Mouse (Mus musculus) midbrain, embryonic 14.5 days (tissue): ENCODE data around the gene Fam178b. TPM values are rescaled to one million over a fixed set of nuclear protein-coding genes. Genes with fewer than 3 reads are reported as not detected.

Experiments used
- ATAC-seq: fragments of 200-750 bp; cut with Nextera tagmentation; 2 replicates; pipeline ENCODE4 v1.8.0; 2017; ENCODE audit warnings: moderate number of reproducible peaks, moderate library complexity; ENCODE audit not compliant: low FRiP score, low TSS enrichment
- DNase-seq: peaks from one replicate; pipeline ENCODE4 v3.0.0-alpha.2; 2015
- H3K27ac ChIP-seq: fragments of 300-500 bp; sonication (generic); replicated peaks from 2 replicates; pipeline ENCODE4 v1.5.1; 2014; ENCODE audit warnings: mild to moderate bottlenecking, low read depth, low read length, moderate library complexity
- H3K27me3 ChIP-seq: fragments of 300-500 bp; sonication (generic); 2 replicates; pipeline ENCODE4 v1.6.1; 2014; ENCODE audit warnings: low read length, control low read depth, mixed read lengths; ENCODE audit not compliant: control insufficient read depth, insufficient read depth
- H3K36me3 ChIP-seq: fragments of 300-500 bp; sonication (generic); 2 replicates; pipeline ENCODE4 v1.6.1; 2014; ENCODE audit warnings: low read length, control low read depth; ENCODE audit not compliant: control insufficient read depth, insufficient read depth
- H3K4me1 ChIP-seq: fragments of 300-500 bp; sonication (generic); 2 replicates; pipeline ENCODE4 v1.6.1; 2014; ENCODE audit warnings: mild to moderate bottlenecking, antibody characterized with exemption, low read length, control low read depth; ENCODE audit not compliant: control insufficient read depth, insufficient read depth
- H3K4me2 ChIP-seq: fragments of 300-500 bp; sonication (generic); 2 replicates; pipeline ENCODE4 v1.6.1; 2014; ENCODE audit warnings: mild to moderate bottlenecking, low read length, moderate library complexity
- H3K4me3 ChIP-seq: fragments of 300-500 bp; sonication (generic); replicated peaks from 2 replicates; pipeline ENCODE4 v1.5.1; 2014; ENCODE audit warnings: low read depth, low read length
- H3K9ac ChIP-seq: fragments of 300-500 bp; sonication (generic); replicated peaks from 2 replicates; pipeline ENCODE4 v1.6.1; 2014; ENCODE audit warnings: mild to moderate bottlenecking, low read length, moderate library complexity
- H3K9me3 ChIP-seq: fragments of 300-500 bp; sonication (generic); 2 replicates; pipeline ENCODE4 v1.6.1; 2016; ENCODE audit warnings: low read length, control low read depth, mixed read lengths; ENCODE audit not compliant: control insufficient read depth
- WGBS: fragments of 180-500 bp; shearing (Covaris S2); extraction: QIAGEN DNeasy Blood & Tissue Kit; methylation state at CpG from one replicate; pipeline ENCODE4 v1.1.7; 2014; 5-methylcytosine and 5-hydroxymethylcytosine counted together
- polyA plus RNA-seq: library from polyadenylated mRNA; unstranded; fragments of >200 nt; fragmentation: Nextera tagmentation; extraction: Ambion mirVana; gene quantifications from 2 replicates; pipeline ENCODE4 v1.2.1, GENCODE M21; 2014

The Fam178b gene
- 0.29 TPM in 1 of 2 replicates, not detected in the other for polyA plus RNA-seq

DNA sequence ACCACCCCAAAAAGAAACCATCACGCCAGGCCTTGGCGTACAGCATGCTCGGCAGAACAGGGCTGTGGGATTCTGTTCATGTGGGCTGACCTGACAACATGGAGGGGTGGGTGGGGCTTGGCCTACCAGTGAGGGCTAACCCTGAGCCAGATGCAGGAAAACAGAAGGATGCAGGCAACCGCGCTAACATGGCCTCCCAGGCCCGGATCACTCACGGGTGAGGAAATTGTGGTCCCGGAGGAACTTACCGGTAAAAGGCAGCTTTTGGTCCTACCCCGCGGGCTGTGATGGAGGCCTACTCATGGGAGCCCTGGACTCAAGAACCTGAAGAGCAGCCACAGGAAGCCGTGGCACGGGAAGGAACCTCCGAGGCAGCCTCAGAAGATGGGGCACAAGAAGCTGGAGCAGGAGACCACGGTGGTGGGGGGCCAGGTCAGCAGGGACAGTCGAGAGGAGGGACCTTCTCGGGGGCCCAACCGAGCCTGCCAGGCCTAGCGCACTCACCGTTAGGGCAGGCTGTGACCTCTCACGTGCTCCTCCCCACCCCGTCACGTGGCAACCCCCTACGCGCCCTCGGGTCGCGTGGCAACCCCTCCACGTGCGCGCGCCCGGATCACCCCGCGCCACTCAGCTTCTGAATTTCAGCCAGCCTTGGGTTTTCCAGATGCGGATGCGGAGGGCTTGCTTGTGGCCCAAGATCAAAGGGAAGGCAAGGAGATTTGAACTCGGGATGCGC, at the start of gene Fam178b:
Gene Fam178b, minus strand, starts transcription at position 564 of the 736 bp plus-strand sequence.
- ATAC-seq (no peak), DNase-seq (no peak)
- H3K27ac ChIP-seq: no peak within 1 kb of the TSS
- no peaks in the 10 kb centered on the region for H3K9me3 ChIP-seq
- no peak within 1 kb of the TSS for H3K4me3 ChIP-seq
- no peak within 1 kb of the TSS for H3K9ac ChIP-seq
- H3K36me3 ChIP-seq: no peaks in the 10 kb centered on the region
- H3K4me2 ChIP-seq: no peak within 1 kb of the TSS
- no peaks in the 10 kb centered on the region for H3K27me3 ChIP-seq
- H3K4me1 ChIP-seq: no peaks in the 10 kb centered on the region
- 95% methylated on average over 39 of the region's 39 CpGs for WGBS

- Histone ChIP-seq H3K4me2 (no peak overlapping the region), H3K4me3 (no peak overlapping the region), H3K27ac (no peak overlapping the region), H3K9ac (no peak overlapping the region), H3K36me3 (no peaks in the 10 kb centered on the region), H3K27me3 (no peaks in the 10 kb centered on the region), H3K9me3 (no peaks in the 10 kb centered on the region), H3K4me1 (no peaks in the 10 kb centered on the region)
- ATAC-seq (no peak), DNase-seq (no peak)
- 77% methylated on average over 4 of the region's 4 CpGs for WGBS
Measured at GRCm38 (mm10) chr1:36724057-36724431, 41.1 kb upstream of the Fam178b start.

GRCm38 (mm10) chr1:36723146-36724056, 40.4 kb upstream of the Fam178b start:
- no peak overlapping the region for H3K4me2 ChIP-seq
- no peaks in the 10 kb centered on the region for H3K27me3 ChIP-seq
- 83% methylated on average over 16 of the region's 16 CpGs for WGBS
- ATAC-seq (no peak), DNase-seq (no peak)
- no peak overlapping the region for H3K4me3 ChIP-seq
- no peak overlapping the region for H3K27ac ChIP-seq
- H3K4me1 ChIP-seq: no peaks in the 10 kb centered on the region
- no peaks in the 10 kb centered on the region for H3K9me3 ChIP-seq
- H3K9ac ChIP-seq: no peak overlapping the region
- no peaks in the 10 kb centered on the region for H3K36me3 ChIP-seq

GRCm38 (mm10) chr1:36718786-36719185, 35.8 kb upstream of the Fam178b start:
- Histone ChIP-seq H3K9me3 (no peaks in the 10 kb centered on the region), H3K36me3 (no peaks in the 10 kb centered on the region), H3K27me3 (no peaks in the 10 kb centered on the region), H3K9ac (no peak overlapping the region), H3K4me3 (no peak overlapping the region), H3K4me1 (no peaks in the 10 kb centered on the region), H3K27ac (no peak overlapping the region), H3K4me2 (no peak overlapping the region)
- DNase-seq (no peak), ATAC-seq (no peak)
- 93% methylated on average over 1 of the region's 1 CpGs for WGBS

DNA sequence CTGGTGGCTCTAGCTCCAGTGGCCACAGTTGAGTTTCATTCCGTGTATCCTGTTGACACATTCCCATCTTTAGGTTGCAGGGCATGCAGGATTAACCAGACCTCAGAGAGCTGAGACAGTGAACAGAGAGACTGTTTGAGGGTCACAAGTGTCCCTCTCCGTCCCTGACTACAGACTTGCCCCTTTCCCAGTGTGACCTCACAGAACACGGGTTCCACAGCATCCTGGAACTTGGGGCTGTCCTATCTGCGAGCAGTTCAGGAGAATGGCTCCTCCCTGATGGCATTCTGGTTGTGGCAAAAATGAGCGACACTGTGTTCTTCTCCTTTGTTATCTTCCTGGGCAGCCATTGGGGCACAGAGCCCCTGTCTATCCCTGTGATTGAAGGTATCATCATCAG, 31.3 kb upstream of the Fam178b start, which contains the start of gene Actr1b:
Gene Actr1b, minus strand, starts transcription at position 112 of the 400 bp plus-strand sequence.
- Histone ChIP-seq H3K27ac (no peak within 1 kb of the TSS), H3K36me3 (no peaks in the 10 kb centered on the region), H3K9ac (no peak within 1 kb of the TSS), H3K4me2 (no peak within 1 kb of the TSS), H3K4me1 (0 out of 2 replicates have a peak, but pooled peaks cover 5% of the 10 kb centered on the region), H3K9me3 (no peaks in the 10 kb centered on the region), H3K27me3 (no peaks in the 10 kb centered on the region), H3K4me3 (no peak within 1 kb of the TSS)
- no peak for ATAC-seq
- DNase-seq: no peak
- 83% methylated on average over 5 of the region's 5 CpGs for WGBS

- Histone ChIP-seq H3K4me1 (peaks cover 17% of the 10 kb centered on the region), H3K4me2 (no peak overlapping the region), H3K4me3 (no peak overlapping the region), H3K27me3 (no peaks in the 10 kb centered on the region), H3K9ac (no peak overlapping the region), H3K36me3 (peaks cover 14% of the 10 kb centered on the region; the same call in 1 of the 2 replicates), H3K27ac (no peak overlapping the region), H3K9me3 (no peaks in the 10 kb centered on the region)
- DNase-seq (no peak), ATAC-seq (no peak)
- 96% methylated on average over 2 of the region's 2 CpGs for WGBS
Measured at GRCm38 (mm10) chr1:36711104-36711503, 28.1 kb upstream of the Fam178b start.

- H3K4me1 ChIP-seq: peaks cover 17% of the 10 kb centered on the region
- H3K9ac ChIP-seq: peak within 1 kb of the TSS; percentile 96
- H3K4me2 ChIP-seq: peak within 1 kb of the TSS; percentile 83
- WGBS: under 1% methylated on average over 29 of the region's 29 CpGs
- peaks cover 25% of the 10 kb centered on the region for H3K36me3 ChIP-seq
- DNase-seq (peak; percentile 99), ATAC-seq (peak; percentile 95)
- H3K27ac ChIP-seq: peak within 1 kb of the TSS; percentile 86
- no peaks in the 10 kb centered on the region for H3K27me3 ChIP-seq
- no peaks in the 10 kb centered on the region for H3K9me3 ChIP-seq
- H3K4me3 ChIP-seq: peak within 1 kb of the TSS; percentile 99
Measured at GRCm38 (mm10) chr1:36709854-36710280, 26.9 kb upstream of the Fam178b start, which contains the start of gene 4933424G06Rik. TSS of gene 4933424G06Rik (plus strand) at chr1:36710149.

DNA sequence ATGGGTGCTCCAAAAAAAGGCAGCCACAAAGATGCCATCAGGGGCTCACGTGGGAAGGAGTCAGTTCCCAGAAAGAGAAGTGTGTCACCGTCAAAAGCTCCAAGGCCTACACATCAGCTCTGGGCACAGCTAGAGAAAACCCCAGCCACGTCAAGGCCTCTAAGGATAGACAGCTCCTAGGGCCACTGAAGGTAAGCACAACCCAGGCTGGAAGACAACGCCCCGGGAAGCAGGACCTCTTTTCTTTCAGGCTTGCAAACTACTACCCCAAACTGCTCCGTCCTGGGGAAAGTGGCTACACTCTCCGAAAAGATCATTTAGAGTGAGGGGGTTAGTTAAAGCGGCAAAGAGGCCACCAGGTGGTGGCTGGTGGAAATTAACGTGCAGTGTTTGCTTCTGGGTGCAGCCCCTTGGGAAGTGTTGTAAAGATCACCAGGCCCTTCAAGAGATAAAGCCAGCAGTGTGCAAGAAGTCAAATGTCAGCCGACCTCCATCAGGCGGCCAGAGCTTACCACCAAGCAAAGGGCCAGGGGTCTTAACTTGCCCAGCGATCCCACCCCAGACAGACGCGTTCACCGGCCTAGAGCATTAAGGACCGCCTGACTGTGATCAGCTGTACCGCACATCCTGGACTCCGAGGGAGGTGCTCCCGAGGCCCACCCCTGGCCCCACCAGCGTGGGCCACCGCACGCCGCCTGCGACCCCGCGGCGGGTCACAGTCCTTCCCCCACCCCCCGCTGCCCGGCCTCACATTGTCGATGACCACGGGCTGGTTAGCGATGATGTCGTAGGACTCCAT, 26.3 kb upstream of the Fam178b start:
- ATAC-seq (peak; percentile 74), DNase-seq (peak; percentile 66)
- peaks cover 31% of the 10 kb centered on the region for H3K36me3 ChIP-seq
- peak overlapping the region; percentile 96 for H3K9ac ChIP-seq
- no peaks in the 10 kb centered on the region for H3K27me3 ChIP-seq
- H3K4me1 ChIP-seq: peaks cover 17% of the 10 kb centered on the region
- 1% methylated on average over 33 of the region's 33 CpGs for WGBS
- peak overlapping the region; percentile 86 for H3K27ac ChIP-seq
- peak overlapping the region; percentile 83 for H3K4me2 ChIP-seq
- no peaks in the 10 kb centered on the region for H3K9me3 ChIP-seq
- H3K4me3 ChIP-seq: peak overlapping the region; percentile 99
